ENCODE assay signal across 26 mouse cellular contexts in genomic region chr15:85519438-85519837, GRCm38 (mm10). TPM values are rescaled to one million over a fixed set of nuclear protein-coding genes. Genes with fewer than 3 reads are reported as not detected.
A peak's percentile ranks its signal among the peaks of the same experiment; 100 is the strongest.
DNase-seq lines count a peak whose midpoint lies in the region; ATAC-seq and TF ChIP-seq lines count a peak whose summit lies in the region.
"Had no signal": no experiment of that assay in that cellular context is flagged by ENCODE, and none has a peak within 500 bp of the region (broad histone marks: within the 10 kb centered on the region; RNA-seq: fewer than 3 reads in every experiment).

No protein-coding gene starts in this region.

- no peaks in the 10 kb centered on the region for H3K36me3 ChIP-seq in kidney, postnatal 0 days (ENCODE audit: insufficient read depth, low read length)
- no peaks in the 10 kb centered on the region for H3K36me3 ChIP-seq in kidney, adult 2 months (ENCODE audit: control insufficient read depth, insufficient read depth, low read length)
- H3K36me3 ChIP-seq in stomach, embryonic 14.5 days (ENCODE audit: control insufficient read depth, insufficient read depth, low read length) = no peaks in the 10 kb centered on the region
- H3K36me3 ChIP-seq in stomach, postnatal 0 days (ENCODE audit: control insufficient read depth, insufficient read depth, low read length) = no peaks in the 10 kb centered on the region
- H3K36me3 ChIP-seq: forebrain, embryonic 12.5 days; heart, embryonic 12.5 days; hindbrain, embryonic 15.5 days had no signal

- intact Hi-C loops in heart, postnatal 36 days (cut with DNase I) = no loop called here

- no peak for DNase-seq in kidney, postnatal 0 days (ENCODE audit: low spot score)
- DNase-seq in kidney, adult 2 months = no peak
- no peak for DNase-seq in stomach, postnatal 0 days (ENCODE audit: low spot score)
- DNase-seq in forelimb bud, embryonic 11.5 days (ENCODE audit: low read depth, low spot score) = peak; percentile 36
- DNase-seq in heart, postnatal 36 days = no peak
- DNase-seq in cerebellum, adult 18-20 months = no peak
- DNase-seq: adrenal gland, adult 2 months; cerebellum, adult 8-10 months; gastrocnemius, postnatal 10 days; heart, adult 11 months; heart, postnatal 14 days; kidney, adult 18-20 months; liver; midbrain, embryonic 14.5 days; spleen, adult 18-20 months had no signal

- WGBS in kidney, postnatal 0 days = 67% methylated on average over 4 of the region's 4 CpGs
- 62% methylated on average over 4 of the region's 4 CpGs for WGBS in kidney, adult 2 months
- WGBS in stomach, embryonic 14.5 days = 58% methylated on average over 4 of the region's 4 CpGs
- whole genome bisulfite sequencing in stomach, postnatal 0 days = 47% methylated on average over 4 of the region's 4 CpGs

- TF ChIP-seq CTCF in kidney, postnatal 0 days (IDR thresholded peaks at IDR 0.05; ENCODE audit: low read depth) = no peak
- no peak for TF ChIP-seq CTCF in kidney, adult 2 months (conservative IDR thresholded peaks at IDR 0.05; ENCODE audit: insufficient read depth, insufficient read length, low read depth, low read length)
- TF ChIP-seq CTCF in stomach, postnatal 0 days (IDR thresholded peaks at IDR 0.05; ENCODE audit: low read depth) = no peak

- no peaks in the 10 kb centered on the region for H3K9me3 ChIP-seq in kidney, postnatal 0 days (replicated peaks; ENCODE audit: low read length)
- H3K9me3 ChIP-seq in stomach, embryonic 14.5 days (ENCODE audit: control insufficient read depth, low read depth, low read length) = no peaks in the 10 kb centered on the region
- no peaks in the 10 kb centered on the region for H3K9me3 ChIP-seq in stomach, postnatal 0 days (ENCODE audit: control insufficient read depth, low read length)
- H3K9me3 ChIP-seq: forebrain, embryonic 12.5 days; heart, embryonic 12.5 days; hindbrain, embryonic 15.5 days; megakaryocyte, embryonic 14.5 days had no signal

- no peak for TF ChIP-seq EP300 in stomach, postnatal 0 days (optimal IDR thresholded peaks at IDR 0.05)

- no peak overlapping the region for H3K4me2 ChIP-seq in kidney, postnatal 0 days (ENCODE audit: low read length)
- H3K4me2 ChIP-seq in stomach, embryonic 14.5 days (replicated peaks; ENCODE audit: low read depth, low read length) = no peak overlapping the region
- H3K4me2 ChIP-seq in stomach, postnatal 0 days (replicated peaks; ENCODE audit: low read depth) = no peak overlapping the region
- H3K4me2 ChIP-seq: forebrain, embryonic 12.5 days; heart, embryonic 12.5 days; hindbrain, embryonic 15.5 days had no signal

- peak overlapping the region; percentile 13; the same call in 1 of the 2 replicates for H3K27ac ChIP-seq in kidney, postnatal 0 days
- H3K27ac ChIP-seq in kidney, adult 2 months (ENCODE audit: insufficient read depth, low read depth, low read length) = no peak overlapping the region
- H3K27ac ChIP-seq in stomach, embryonic 14.5 days (ENCODE audit: low read length) = no peak overlapping the region
- H3K27ac ChIP-seq in stomach, postnatal 0 days (replicated peaks) = no peak overlapping the region
- H3K27ac ChIP-seq: forebrain, embryonic 12.5 days; hindbrain, embryonic 15.5 days had no signal

- H3K27me3 ChIP-seq in kidney, postnatal 0 days (ENCODE audit: insufficient read depth, low read length) = no peaks in the 10 kb centered on the region
- H3K27me3 ChIP-seq in kidney, adult 2 months (replicated peaks; ENCODE audit: control insufficient read depth, insufficient read depth, low read length) = no peaks in the 10 kb centered on the region
- no peaks in the 10 kb centered on the region for H3K27me3 ChIP-seq in stomach, embryonic 14.5 days (ENCODE audit: control insufficient read depth, insufficient read depth, low read length)
- no peaks in the 10 kb centered on the region for H3K27me3 ChIP-seq in stomach, postnatal 0 days (ENCODE audit: control insufficient read depth, insufficient read depth, low read length)
- H3K27me3 ChIP-seq: hindbrain, embryonic 15.5 days had no signal

- no peak overlapping the region for H3K9ac ChIP-seq in kidney, postnatal 0 days (ENCODE audit: low read depth, low read length)
- H3K9ac ChIP-seq in stomach, embryonic 14.5 days (replicated peaks; ENCODE audit: low read depth, low read length) = no peak overlapping the region
- no peak overlapping the region for H3K9ac ChIP-seq in stomach, postnatal 0 days (ENCODE audit: low read length)
- H3K9ac ChIP-seq: forebrain, embryonic 12.5 days; heart, embryonic 12.5 days; hindbrain, embryonic 15.5 days had no signal

- ATAC-seq in kidney, postnatal 0 days (replicated peaks; ENCODE audit: low FRiP score, low read depth) = no peak
- ATAC-seq in stomach, embryonic 14.5 days (ENCODE audit: insufficient number of reproducible peaks, insufficient read depth, low FRiP score, low read depth) = peak; percentile 61; the same call in 1 of the 2 replicates
- no peak for ATAC-seq in stomach, postnatal 0 days (ENCODE audit: low FRiP score, low TSS enrichment)

- H3K4me1 ChIP-seq in kidney, postnatal 0 days (replicated peaks; ENCODE audit: insufficient read depth, low read length) = peaks cover 17% of the 10 kb centered on the region; the same call in 1 of the 2 replicates
- H3K4me1 ChIP-seq in kidney, adult 2 months (ENCODE audit: control insufficient read depth, insufficient read depth, low read length) = no peaks in the 10 kb centered on the region
- H3K4me1 ChIP-seq in stomach, embryonic 14.5 days (ENCODE audit: control insufficient read depth, insufficient read depth, low read length) = peaks cover 9% of the 10 kb centered on the region
- peaks cover 2% of the 10 kb centered on the region; the same call in 1 of the 2 replicates for H3K4me1 ChIP-seq in stomach, postnatal 0 days (replicated peaks; ENCODE audit: control insufficient read depth, insufficient read depth)

- H3K4me3 ChIP-seq in kidney, postnatal 0 days (replicated peaks; ENCODE audit: low read depth, low read length) = no peak overlapping the region
- H3K4me3 ChIP-seq in kidney, adult 2 months (ENCODE audit: insufficient read depth, low read depth, low read length) = no peak overlapping the region
- no peak overlapping the region for H3K4me3 ChIP-seq in stomach, embryonic 14.5 days (ENCODE audit: low read depth, low read length)
- no peak overlapping the region for H3K4me3 ChIP-seq in stomach, postnatal 0 days (ENCODE audit: low read depth, low read length)
- H3K4me3 ChIP-seq: forebrain, embryonic 12.5 days; heart, embryonic 12.5 days; hindbrain, embryonic 15.5 days; megakaryocyte, embryonic 14.5 days had no signal

- TF ChIP-seq POLR2A in kidney, adult 2 months (IDR thresholded peaks at IDR 0.05; ENCODE audit: low read depth, low read length) = no peak

RNA-seq across cellular contexts. Expression of gene 7530416G11Rik, which starts 16.4 kb away (rescaled TPM):
- polyA plus RNA-seq in kidney, postnatal 0 days (2015; fragmentation: Nextera tagmentation; extraction: Ambion mirVana) = not detected in 2 replicates
- not detected in 2 replicates for polyA plus RNA-seq in kidney, adult 2 months (2012; rRNA removed)
- polyA plus RNA-seq in stomach, embryonic 14.5 days (2014; fragmentation: Nextera tagmentation; extraction: Ambion mirVana) = not detected in 2 replicates
- polyA plus RNA-seq in stomach, postnatal 0 days (2015; fragmentation: Nextera tagmentation; extraction: Ambion mirVana) = not detected in 2 replicates
- not detected for total RNA-seq in heart, postnatal 36 days (2021)
- total RNA-seq: adrenal gland, adult 2 months; common myeloid progenitor, adult 5-6 weeks; gastrocnemius, postnatal 10 days; heart, postnatal 14 days; layer of hippocampus, postnatal 14 days; left cerebral cortex, postnatal 14 days had no signal
- polyA plus RNA-seq: adrenal gland, adult 2 months; forebrain, embryonic 12.5 days; heart, embryonic 12.5 days; hindbrain, embryonic 15.5 days; large intestine, adult 2 months; liver, embryonic 16.5 days; midbrain, embryonic 14.5 days; neural tube, embryonic 14.5 days had no signal
